Mouse (Mus musculus) neural tube, embryonic 10.5 days (tissue): ENCODE measurements at regions not wholly inside any gene's neighbourhood (a gene's known extent, or its start where the extent isn't known, plus 50 kb on each side); places are given as distances from the start of the nearest gene placed in this dataset.
A peak's percentile ranks its signal among the peaks of the same experiment; 100 is the strongest.

Source experiments
- DNase-seq: peaks from one replicate; pipeline ENCODE4 v3.0.0-alpha.2; 2017; ENCODE audit warnings: low spot score; ENCODE audit errors: extremely low spot score

DNA sequence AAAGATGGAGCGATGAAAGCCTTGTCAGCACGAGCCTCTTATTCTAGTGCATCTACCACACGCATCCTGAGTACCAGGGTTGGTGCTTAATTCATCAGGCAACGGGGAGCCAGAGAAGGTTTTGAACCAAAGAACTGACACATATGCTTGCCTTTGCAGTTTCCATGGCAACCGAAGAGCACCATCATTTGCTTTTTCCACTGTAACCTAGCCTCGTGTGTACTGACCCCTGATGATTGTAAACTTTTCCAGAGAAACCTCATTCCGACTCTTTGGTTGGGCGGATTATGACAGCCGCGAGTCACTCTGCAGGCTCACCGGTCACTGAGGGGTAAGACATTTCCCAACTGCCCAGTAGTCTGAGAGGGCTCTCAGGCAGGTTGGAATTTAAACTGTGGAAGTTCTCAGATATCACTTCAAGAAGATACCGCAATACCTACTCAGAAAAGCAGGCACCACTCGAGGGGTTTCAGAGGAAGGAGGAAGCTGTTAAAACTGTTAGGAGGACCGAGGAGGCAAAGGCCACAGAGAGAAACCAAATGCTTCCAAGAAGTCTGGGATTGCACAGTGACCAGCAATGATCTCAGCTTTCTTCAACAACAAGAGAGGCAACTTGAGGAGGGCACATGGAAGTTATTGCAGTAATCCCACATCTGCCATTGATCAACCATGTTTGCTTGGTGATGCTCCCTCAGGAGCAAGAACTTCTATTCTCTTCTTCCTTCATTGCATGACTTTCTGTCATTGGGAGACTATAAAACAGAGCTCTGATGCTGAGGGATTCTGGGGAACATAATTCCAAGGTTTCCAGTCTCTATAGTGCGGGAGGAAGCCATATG is 117.8 kb downstream of the Cartpt start:
- DNase-seq: no peak

GRCm38 (mm10) chr13:99781616-99782015 is 119.3 kb downstream of the Cartpt start:
- no peak for DNase-seq

DNA sequence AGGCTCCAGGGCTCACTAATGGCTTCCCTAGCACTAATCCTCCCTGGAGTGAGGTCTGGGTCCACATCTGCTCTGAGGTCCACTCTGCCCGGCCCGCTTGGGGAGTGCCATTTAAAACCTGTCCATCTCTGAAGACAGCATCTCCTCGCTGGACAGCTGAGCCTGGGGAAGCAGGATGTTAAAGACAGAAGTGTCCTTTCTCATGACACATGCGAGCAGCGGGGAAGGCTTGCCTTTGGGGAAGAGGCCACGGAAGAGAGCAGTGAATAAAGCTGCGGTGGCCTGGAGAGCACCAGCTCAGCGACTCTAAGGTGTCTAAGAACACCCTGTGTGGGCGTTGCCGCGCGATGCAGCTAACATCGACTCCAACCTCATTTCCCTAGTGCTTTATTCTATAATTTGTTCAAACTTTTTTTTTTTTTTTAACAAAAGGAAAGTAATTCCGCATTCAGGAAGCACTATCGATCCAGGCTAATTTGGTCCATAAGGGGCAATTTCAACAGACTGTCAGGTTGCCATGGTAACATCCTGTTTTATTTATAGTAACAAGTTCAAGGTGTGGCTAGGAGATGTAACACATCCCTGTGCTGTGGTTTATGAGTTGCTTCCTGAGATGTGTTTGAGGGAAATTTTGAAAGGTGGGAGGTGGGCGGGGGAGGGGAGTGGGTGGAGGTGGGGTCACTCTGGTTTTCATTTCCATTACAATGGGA is 120.0 kb downstream of the Cartpt start:
- DNase-seq: peak; percentile 36

DNA sequence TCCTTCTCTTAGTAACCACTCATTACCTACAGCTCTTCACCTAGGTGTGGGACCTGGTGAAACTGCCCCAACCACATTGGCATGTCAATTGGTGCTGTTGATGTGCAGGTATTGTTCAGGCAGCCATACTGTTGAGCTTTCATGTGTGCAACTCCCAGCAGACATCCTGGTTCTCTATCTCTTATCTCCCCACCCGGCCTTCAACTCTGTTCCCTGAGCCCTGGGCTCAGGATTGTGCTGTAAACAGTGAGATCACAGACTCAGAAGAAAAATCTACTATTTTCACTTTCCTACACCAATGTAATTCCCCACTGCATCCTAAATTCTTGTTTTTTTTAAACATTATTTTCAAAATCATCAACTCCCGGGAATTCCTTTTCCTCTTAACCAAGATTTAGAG is 122.1 kb downstream of the Cartpt start:
- no peak for DNase-seq

DNA sequence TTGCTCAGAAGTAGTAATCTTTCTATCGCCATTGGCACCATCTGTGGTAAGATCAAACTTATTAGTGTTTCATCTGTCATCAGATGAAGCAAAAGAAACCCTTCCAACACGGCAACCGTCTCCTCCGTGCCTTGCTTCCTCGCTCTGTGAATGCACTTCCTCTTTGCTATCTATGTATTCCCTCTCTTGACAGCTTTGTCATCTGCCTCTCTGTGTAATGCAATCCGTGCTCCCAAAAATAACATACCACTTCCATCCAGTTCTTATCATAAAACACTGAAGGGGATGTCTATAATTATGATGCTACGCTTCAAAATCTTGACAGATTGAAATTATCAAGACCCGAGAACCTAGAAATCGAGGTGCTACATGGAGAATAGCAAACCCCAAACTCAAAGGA is 123.2 kb downstream of the Cartpt start:
- no peak for DNase-seq

- no peak for DNase-seq
Measured at GRCm38 (mm10) chr13:99765965-99766364, 134.9 kb downstream of the Cartpt start.

DNA sequence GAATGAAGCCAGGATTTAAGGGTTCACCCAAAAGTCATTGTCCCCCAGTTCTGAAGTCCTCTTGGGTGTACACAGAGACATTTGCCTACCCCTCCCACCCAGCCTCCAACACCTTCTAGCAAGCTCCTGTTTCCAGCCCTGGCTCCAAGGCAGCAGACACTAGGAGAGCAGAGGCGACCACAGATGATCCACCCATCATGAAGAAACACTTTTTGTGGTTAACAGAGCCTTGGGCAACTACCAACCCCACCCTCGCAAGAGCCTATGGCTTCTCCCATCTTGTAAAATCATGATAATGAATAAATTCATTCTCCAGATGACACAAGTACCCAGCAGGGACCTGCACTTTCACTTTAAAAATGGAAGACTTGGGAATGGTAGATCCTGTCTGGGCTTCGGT is 136.1 kb downstream of the Cartpt start:
- no peak for DNase-seq

DNA sequence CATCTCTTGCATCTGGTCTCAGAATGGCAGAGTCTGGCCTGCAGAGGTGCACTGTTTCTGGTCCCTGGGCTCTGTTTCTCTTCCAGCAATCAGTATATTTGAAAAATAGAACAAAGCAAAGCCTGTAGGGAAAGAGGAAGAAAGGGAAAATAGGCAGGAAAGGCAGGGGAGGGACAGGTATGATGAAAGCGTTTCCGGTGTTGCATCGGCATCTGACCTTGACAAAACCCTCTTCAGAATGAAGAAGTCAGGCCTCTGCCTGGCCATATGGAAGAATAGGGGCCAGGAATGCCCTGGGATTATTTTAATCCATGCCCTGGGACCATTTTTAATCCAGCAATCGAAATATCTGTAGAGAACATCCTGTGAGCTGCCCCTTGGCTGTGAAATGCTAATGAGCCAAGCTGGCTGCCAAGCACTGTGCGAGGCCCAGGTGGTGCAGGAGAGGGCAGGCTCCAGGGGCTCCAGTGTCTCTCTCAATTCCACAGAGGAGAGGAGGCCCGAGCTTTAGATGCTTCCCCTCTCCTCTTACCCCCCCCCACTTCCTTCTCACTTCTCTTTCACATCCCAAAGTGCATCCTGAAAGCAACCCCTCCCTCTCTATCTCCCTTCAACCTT is 136.7 kb downstream of the Cartpt start:
- DNase-seq: no peak

- no peak for DNase-seq
Measured at GRCm38 (mm10) chr13:99761843-99762242, 139.0 kb downstream of the Cartpt start.

- DNase-seq: no peak
Measured at GRCm38 (mm10) chr13:99761423-99761822, 139.5 kb downstream of the Cartpt start.

GRCm38 (mm10) chr13:99760646-99761045 is 140.2 kb downstream of the Cartpt start:
- DNase-seq: no peak

DNA sequence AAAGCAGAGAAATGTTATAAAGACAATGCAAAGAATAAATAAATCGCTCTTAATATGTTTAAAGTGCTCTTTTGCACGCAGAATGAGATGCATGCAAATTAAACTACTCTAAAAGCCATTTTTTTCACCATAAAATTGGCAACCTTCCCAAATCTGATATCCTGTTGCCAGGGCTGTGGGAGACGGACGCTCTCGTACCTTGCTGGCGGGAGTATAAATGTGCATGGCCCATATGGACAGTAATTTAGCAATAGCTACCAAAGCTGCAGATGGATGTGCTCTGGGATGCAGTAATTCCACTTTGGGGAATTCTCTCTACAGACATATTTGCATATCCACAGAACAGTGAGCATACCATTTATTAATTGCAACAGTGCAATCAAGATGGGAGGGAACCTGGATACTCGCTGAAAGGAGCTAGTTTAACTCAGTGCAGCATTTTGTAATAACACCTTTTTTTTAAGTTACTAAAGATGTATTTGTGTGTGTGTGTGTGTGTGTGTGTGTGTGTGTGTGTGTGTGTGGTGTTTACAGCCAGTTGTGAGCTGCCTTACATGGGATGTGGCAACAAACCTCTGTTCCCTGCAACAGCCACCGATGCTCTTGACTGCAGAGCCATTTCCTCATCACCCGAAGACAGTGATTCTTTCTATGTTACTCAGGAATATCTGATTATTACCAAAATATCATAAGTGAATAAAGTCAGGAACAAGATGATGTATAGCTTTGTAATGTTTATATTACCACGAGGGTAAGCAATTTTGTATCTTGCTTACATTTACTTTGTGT is 141.4 kb downstream of the Cartpt start:
- DNase-seq: no peak

DNA sequence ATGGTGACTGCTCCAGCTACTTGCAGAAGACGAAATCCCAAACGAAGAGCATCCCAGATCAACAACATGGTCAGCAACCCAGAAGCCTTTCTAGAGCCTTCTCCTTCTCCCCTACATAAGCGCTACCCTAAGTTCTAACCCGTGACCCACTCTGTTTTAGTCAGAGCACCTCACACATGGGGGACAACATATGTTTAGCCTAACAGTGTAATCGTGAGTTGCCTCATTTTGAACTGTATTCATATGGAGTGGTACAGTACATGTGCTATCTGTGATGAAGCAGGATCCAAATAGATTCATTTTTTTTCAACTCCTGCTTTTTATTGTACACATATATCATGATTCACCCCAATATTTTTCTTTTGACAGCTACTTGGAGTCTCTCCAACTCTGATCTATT is 146.2 kb downstream of the Cartpt start:
- no peak for DNase-seq

GRCm38 (mm10) chr13:99754251-99754652 is 146.6 kb downstream of the Cartpt start:
- no peak for DNase-seq

GRCm38 (mm10) chr13:99753526-99753925 is 147.4 kb downstream of the Cartpt start:
- DNase-seq: no peak

DNA sequence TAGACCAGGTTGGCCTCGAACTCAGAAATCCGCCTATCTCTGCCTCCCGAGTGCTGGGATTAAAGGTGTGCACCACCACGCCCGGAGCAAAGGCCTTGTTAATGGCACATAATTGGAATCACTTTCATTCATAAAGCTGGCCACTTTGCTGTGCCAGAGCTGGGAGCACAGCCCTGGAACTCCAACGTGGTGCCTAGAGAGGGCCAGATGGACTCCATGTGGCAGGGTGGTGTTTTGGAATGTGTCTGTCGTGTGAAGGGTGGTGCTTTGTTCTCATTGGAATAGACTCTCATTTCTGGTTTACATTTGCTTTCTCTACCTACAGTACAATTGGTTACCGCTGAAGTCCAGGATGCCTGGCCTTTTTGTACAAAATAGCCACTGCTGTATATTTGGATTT is 150.2 kb downstream of the Cartpt start:
- DNase-seq: no peak

DNA sequence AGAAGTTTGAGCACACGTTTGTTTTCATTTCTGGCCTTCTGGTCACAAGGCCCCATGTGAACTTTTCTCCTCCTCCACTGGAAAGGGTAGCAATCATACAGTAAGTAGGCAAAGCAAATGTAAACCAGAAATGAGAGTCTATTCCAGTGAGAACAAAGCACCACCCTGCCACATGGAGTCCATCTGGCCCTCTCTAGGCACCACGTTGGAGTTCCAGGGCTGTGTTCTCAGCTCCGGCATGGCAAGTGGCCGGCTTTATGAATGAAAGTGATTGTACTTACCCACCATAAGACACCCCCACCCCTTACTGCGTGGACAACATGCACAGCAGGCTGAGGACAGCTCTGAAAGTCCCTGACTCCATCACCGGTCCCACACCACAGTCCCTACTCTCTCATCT is 151.5 kb downstream of the Cartpt start:
- no peak for DNase-seq

- no peak for DNase-seq
Measured at GRCm38 (mm10) chr13:99748128-99748527, 152.8 kb downstream of the Cartpt start.

- no peak for DNase-seq
Measured at GRCm38 (mm10) chr13:99745526-99745925, 155.4 kb downstream of the Cartpt start.

GRCm38 (mm10) chr13:99744790-99745120 is 156.1 kb downstream of the Cartpt start:
- no peak for DNase-seq

DNA sequence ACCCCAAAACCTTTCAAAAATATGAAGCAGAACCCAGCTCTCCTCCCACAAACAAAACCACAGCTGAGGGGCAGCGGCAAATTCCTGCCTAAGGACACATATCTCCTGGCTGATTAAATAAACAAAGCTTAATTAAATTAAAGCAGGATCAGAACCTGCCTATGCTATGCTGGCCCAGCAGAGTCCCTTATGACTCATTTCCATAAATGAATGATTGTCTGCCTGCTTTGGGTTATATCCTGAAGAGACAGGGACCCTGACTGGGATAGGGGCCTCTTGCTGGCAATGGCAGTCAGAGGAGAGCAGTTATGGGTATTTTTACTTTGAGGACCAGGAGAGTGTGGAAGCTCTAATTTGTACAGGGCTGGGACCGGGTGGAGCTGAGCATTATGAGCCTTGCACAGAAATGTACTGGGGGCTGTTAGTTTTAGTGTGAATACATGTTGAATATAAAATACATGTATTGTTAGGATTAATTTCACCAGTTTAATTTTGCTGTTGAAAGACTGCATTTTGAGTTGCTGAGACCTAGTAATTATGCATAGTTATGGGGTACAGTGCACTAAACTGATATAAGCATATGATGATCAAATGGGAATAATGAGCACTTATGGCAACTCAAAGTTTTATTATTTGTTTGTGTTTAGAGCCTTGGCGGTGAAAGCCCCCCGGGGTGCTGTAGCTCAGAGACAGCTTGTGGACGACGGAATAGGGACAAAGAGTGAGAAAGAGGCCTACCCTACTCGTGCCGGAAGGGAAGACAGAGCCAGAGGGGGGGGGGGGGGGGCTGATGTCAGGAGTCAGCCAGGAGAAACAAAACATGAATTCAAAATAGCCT is 156.7 kb downstream of the Cartpt start:
- DNase-seq: no peak
